Mouse (Mus musculus): ENCODE data around the gene Gm3238.
"Not testable (repeated sequence)": the region's sequence is repeated elsewhere in the genome, so short reads cannot be mapped to it uniquely, and the experiment has no call there.

The Gm3238 gene

DNA sequence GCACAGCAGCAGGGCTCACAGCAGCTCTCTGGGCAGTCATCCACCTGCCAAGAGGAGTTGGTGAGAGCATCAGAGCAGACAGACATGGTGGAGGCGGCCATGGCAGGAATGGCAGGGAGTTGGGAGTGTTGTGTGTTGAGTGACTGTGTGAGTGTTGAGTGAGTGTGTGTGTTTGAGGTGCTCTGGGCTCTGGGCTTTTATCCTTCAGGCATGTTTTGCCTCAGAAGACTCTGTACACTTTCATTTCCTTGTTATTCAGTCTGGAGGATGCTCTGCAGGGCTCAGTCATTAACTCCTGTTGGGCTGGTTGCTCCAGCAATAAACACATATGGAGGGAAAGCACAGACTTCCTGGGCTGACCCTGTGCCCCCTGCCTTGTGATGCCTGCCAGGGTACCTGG is at the start of gene Gm3238:
TSS of gene Gm3238 (minus strand) at position 101 of the 400 bp plus-strand sequence.
- not testable (repeated sequence) for DNase-seq (ENCODE audit: low read depth, low spot score)

DNA sequence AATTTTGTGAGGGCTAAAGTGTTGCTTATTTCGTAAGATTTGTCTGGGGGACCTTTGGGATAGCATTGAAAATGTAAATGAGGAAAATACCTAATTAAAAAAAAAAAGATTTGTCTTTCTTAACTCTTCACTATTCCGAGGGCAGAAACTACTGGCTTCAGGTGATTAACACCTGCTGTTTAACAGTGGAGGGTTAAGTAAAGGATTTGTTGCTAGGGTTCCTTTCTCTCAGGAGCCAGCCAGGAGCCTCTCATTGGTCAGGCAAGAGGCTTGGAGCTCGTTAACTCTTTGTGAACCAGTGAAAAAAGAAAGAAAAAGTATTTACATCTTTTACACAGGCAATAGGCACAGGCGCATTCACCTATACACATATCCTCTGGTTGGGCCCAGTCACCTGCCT is 48.1 kb upstream of the Gm3238 start:
- no peak for DNase-seq (ENCODE audit: low read depth, low spot score)

GRCm38 (mm10) chr10:77818523-77818922 is 47.4 kb upstream of the Gm3238 start:
- no peak for DNase-seq (ENCODE audit: low read depth, low spot score)

- no peak for DNase-seq (ENCODE audit: low read depth, low spot score)
These were observed 44.4 kb upstream of the Gm3238 start for GRCm38 (mm10) chr10:77815514-77815913.

DNA sequence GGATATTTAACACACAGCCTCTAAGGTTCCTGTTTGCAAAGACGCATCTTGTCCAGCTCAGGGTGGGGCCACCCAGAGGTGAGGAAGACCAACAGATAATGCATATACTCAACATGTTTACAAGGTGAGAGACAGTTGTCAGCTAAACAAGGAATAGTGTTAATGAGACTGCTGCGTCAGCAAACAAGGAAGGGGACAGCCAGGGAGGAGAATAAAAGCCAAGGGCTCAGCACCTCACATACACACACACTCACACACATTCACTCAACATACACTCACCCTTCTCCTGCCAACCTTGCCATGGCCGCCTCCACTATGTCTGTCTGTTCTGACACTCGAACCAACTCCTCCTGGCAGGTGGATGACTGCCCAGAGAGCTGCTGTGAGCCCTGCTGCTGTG is 43.3 kb upstream of the Gm3238 start, which contains the start of gene Gm2696:
TSS of gene Gm2696 (plus strand) at position 301 of the 400 bp plus-strand sequence.
- DNase-seq (ENCODE audit: low read depth, low spot score), result no peak

GRCm38 (mm10) chr10:77811743-77812142 is 40.6 kb upstream of the Gm3238 start, which contains the start of gene Gm9507:
Gm9507 (minus strand) TSS chr10:77811843.
- no peak for DNase-seq (ENCODE audit: low read depth, low spot score)

DNA sequence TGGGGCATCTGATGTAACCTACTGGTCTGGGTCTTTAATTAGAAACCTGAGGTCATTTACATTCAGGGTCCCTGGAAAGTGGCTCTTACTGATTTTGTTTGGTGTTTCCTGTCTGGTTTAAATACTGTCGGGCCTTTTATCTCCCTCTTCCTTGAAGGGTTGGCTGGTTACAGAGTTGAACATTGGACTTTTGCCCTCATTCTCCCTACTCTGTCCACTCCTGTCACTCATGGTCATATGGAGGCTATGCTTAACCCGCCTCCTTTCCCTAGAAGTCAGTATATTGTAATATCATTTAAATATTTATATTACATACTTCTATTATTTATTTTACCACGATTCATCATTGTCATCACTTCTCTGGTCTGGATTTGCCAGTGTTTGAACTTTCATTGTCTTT is 33.0 kb upstream of the Gm3238 start:
- DNase-seq (ENCODE audit: low read depth, low spot score), result no peak

GRCm38 (mm10) chr10:77798921-77799508 is 27.9 kb upstream of the Gm3238 start, which contains the start of gene Gm19668:
Gm19668 (minus strand) TSS chr10:77799133.
- DNase-seq (ENCODE audit: low read depth, low spot score), result no peak

DNA sequence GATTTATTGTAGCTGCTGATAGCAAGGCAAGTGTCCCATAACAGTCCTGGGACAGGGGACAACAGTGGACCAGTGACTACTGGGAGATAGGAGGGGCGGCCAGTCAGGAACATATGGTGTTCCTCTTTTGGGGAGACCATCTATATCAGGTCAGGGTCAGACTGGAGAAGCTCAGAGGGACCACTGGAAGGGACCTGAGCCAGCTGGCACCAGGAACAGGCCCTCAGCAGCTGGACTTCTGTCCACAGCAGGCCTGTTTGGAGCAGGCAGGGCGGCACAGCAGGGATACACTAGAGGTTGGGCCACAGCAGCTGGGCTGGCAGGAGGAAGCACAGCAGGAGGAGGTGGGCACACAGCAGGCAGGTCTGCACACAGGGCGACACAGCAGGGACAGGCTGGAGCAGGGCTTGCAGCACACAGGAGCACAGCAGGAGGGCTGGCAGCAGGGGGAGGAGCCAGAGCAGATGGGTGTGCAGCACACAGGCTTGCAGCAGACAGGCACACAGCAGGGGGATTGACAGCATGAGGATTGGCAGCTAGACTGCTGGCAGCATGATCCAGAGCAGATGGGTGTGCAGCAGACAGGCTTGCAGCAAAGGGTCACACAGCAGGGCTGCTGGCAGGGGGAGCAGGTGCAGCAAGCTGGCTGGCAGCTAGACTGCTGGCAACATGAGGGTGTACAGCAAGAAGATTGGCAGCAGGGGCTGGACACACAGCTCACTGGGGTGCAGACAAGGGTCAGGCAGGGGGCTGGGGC is 27.2 kb upstream of the Gm3238 start:
- DNase-seq (ENCODE audit: low read depth, low spot score), result not testable (repeated sequence)

DNA sequence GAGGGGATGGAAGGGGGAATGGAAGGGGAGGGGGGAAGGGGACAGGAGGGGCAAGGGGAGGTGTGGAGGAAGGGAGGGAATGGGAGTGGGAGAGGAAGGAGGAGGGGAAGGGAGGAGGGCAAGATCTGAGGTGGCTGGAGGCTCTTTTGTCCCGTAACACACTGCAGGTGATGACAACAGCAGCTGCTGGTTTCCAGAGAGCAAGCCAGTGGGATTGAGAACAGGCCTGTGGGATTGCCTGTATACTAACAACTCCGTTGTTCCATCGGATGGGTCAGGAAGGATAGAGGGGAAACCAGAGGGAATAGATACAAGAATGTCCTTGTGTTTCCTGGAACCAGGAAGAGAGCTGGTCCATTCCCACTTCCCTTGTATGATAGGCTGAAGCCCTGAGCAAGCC is 26.6 kb upstream of the Gm3238 start:
- no peak for DNase-seq (ENCODE audit: low read depth, low spot score)

DNA sequence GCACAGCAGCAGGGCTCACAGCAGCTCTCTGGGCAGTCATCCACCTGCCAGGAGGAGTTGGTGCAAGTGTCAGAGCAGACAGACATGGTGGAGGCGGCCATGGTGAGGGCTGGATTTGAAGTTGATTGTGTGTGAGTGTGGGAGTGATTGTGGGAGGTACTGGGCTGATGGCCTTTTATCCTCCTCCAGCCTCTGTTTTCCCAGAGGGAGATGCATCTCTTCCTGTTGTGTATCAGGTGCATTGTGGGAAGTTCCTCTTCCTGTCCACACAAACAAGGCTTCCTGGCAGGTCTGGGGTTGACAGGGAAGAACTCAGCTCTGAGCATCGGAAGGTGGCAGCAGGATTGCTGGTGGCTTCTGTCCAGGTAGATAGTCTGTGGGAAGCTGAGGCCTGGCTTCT is 23.9 kb upstream of the Gm3238 start, which contains the start of gene Gm9639:
TSS of gene Gm9639 (minus strand) at position 101 of the 400 bp plus-strand sequence.
- DNase-seq (ENCODE audit: low read depth, low spot score), result no peak

GRCm38 (mm10) chr10:77788621-77789020 is 17.5 kb upstream of the Gm3238 start:
- no peak for DNase-seq (ENCODE audit: low read depth, low spot score)

DNA sequence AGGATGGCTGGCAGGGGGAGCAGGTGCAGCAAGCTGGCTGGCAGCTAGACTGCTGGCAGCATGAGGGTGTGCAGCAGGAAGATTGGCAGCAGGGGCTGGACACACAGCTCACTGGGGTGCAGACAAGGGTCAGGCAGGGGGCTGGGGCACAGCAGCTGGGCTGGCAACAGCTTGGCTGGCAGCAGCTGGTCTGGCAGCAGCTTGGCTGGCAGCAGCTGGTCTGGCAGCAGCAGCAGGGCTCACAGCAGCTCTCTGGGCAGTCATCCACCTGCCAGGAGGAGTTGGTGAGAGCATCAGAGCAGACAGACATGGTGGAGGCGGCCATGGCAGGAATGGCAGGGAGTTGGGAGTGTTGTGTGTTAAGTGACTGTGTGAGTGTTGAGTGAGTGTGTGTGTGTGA is 16.8 kb upstream of the Gm3238 start, which contains the start of gene Gm7137:
TSS of gene Gm7137 (minus strand) at position 325 of the 400 bp plus-strand sequence.
- not testable (repeated sequence) for DNase-seq (ENCODE audit: low read depth, low spot score)

- not testable (repeated sequence) for DNase-seq (ENCODE audit: low read depth, low spot score)
These were observed 12.3 kb upstream of the Gm3238 start for GRCm38 (mm10) chr10:77783396-77783795.

DNA sequence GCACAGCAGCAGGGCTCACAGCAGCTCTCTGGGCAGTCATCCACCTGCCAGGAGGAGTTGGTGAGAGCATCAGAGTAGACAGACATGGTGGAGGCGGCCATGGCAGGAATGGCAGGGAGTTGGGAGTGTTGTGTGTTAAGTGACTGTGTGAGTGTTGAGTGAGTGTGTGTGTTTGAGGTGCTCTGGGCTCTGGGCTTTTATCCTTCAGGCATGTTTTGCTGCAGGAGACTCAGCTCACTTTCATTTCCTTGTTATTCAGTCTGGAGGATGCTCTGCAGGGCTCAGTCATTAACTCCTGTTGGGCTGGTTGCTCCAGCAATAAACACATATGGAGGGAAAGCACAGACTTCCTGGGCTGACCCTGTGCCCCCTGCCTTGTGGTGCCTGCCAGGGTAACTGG is 11.3 kb upstream of the Gm3238 start, which contains the start of gene Gm3250:
TSS of gene Gm3250 (minus strand) at position 101 of the 400 bp plus-strand sequence.
- DNase-seq (ENCODE audit: low read depth, low spot score), result not testable (repeated sequence)

GRCm38 (mm10) chr10:77776844-77777243 is 5.7 kb upstream of the Gm3238 start, which contains the start of gene Gm7138:
Gm7138 (minus strand) TSS chr10:77776944.
- not testable (repeated sequence) for DNase-seq (ENCODE audit: low read depth, low spot score)

DNA sequence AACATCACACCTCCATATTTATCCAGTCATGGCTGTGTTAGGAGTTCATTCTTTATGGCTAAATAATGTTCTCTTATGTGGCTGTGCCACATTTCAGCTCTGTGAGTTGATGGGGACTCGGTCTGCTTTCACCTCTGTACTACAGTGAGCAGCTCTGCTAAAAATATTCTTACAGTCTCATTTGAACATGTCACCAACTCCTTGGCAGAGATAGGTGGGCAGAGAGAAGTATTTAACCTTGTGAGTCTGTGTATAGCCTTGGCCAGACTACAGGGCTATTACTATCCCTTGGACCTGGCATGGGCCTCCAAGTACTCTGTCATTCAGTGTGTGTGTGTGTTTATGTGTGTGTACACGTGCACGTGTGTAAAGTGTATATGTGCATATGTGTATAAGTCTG is 1.0 kb upstream of the Gm3238 start:
- DNase-seq (ENCODE audit: low read depth, low spot score), result not testable (repeated sequence)

- no peak for DNase-seq (ENCODE audit: low read depth, low spot score)
These were observed 1.4 kb downstream of the Gm3238 start for GRCm38 (mm10) chr10:77769727-77770126.

- not testable (repeated sequence) for DNase-seq (ENCODE audit: low read depth, low spot score)
These were observed 11.5 kb downstream of the Gm3238 start, which contains the start of gene Gm3233 for GRCm38 (mm10) chr10:77759582-77759981. Gm3233 (minus strand) TSS chr10:77759682.

GRCm38 (mm10) chr10:77753448-77753847 is 17.7 kb downstream of the Gm3238 start:
- DNase-seq (ENCODE audit: low read depth, low spot score), result no peak

- not testable (repeated sequence) for DNase-seq (ENCODE audit: low read depth, low spot score)
These were observed 18.8 kb downstream of the Gm3238 start for GRCm38 (mm10) chr10:77752312-77752711.

- not testable (repeated sequence) for DNase-seq (ENCODE audit: low read depth, low spot score)
These were observed 19.9 kb downstream of the Gm3238 start, which contains the start of gene Gm9736 for GRCm38 (mm10) chr10:77751254-77751653. Gm9736 (minus strand) TSS chr10:77751354.

Data from WW6 (cell line).